Mouse (Mus musculus): ENCODE measurements at regions not wholly inside any gene's neighbourhood (a gene's known extent, or its start where the extent isn't known, plus 50 kb on each side); places are given as distances from the start of the nearest gene placed in this dataset.

GRCm38 (mm10) chr5:12207452-12207851 lies 175.7 kb upstream of the Sema3d start:
- H3K4me1 ChIP-seq (ENCODE audit: control insufficient read depth, insufficient read depth, low read length), result no peaks in the 10 kb centered on the region
- no peak overlapping the region for H3K4me2 ChIP-seq (ENCODE audit: low read depth, low read length)
- H3K9me3 ChIP-seq (ENCODE audit: control insufficient read depth, low read length), result no peaks in the 10 kb centered on the region
- no peak overlapping the region for H3K27ac ChIP-seq (ENCODE audit: low read depth, low read length)
- H3K36me3 ChIP-seq (ENCODE audit: control insufficient read depth, insufficient read depth, low read length), result no peaks in the 10 kb centered on the region
- H3K9ac ChIP-seq (replicated peaks; ENCODE audit: low read depth, low read length), result no peak overlapping the region
- no peak for ATAC-seq (ENCODE audit: low read depth)
- 34% methylated on average over 1 of the region's 1 CpGs for WGBS
- H3K27me3 ChIP-seq (ENCODE audit: control insufficient read depth, insufficient read depth, low read length), result no peaks in the 10 kb centered on the region
- H3K4me3 ChIP-seq (ENCODE audit: low read depth, low read length), result no peak overlapping the region

GRCm38 (mm10) chr5:12209631-12210030 lies 173.6 kb upstream of the Sema3d start:
- Histone ChIP-seq H3K27ac (ENCODE audit: low read depth, low read length) (no peak overlapping the region), H3K9ac (replicated peaks; ENCODE audit: low read depth, low read length) (no peak overlapping the region), H3K4me3 (ENCODE audit: low read depth, low read length) (no peak overlapping the region), H3K36me3 (ENCODE audit: control insufficient read depth, insufficient read depth, low read length) (no peaks in the 10 kb centered on the region), H3K4me1 (ENCODE audit: control insufficient read depth, insufficient read depth, low read length) (no peaks in the 10 kb centered on the region), H3K9me3 (ENCODE audit: control insufficient read depth, low read length) (no peaks in the 10 kb centered on the region), H3K4me2 (ENCODE audit: low read depth, low read length) (no peak overlapping the region), H3K27me3 (ENCODE audit: control insufficient read depth, insufficient read depth, low read length) (no peaks in the 10 kb centered on the region)
- ATAC-seq (ENCODE audit: low read depth), result no peak
- 80% methylated on average over 1 of the region's 1 CpGs for WGBS

- Histone ChIP-seq H3K9me3 (ENCODE audit: control insufficient read depth, low read length) (no peaks in the 10 kb centered on the region), H3K9ac (replicated peaks; ENCODE audit: low read depth, low read length) (no peak overlapping the region), H3K27ac (ENCODE audit: low read depth, low read length) (no peak overlapping the region), H3K4me3 (ENCODE audit: low read depth, low read length) (no peak overlapping the region), H3K4me2 (ENCODE audit: low read depth, low read length) (no peak overlapping the region), H3K36me3 (ENCODE audit: control insufficient read depth, insufficient read depth, low read length) (no peaks in the 10 kb centered on the region), H3K27me3 (ENCODE audit: control insufficient read depth, insufficient read depth, low read length) (no peaks in the 10 kb centered on the region), H3K4me1 (ENCODE audit: control insufficient read depth, insufficient read depth, low read length) (no peaks in the 10 kb centered on the region)
- ATAC-seq (ENCODE audit: low read depth), result no peak
- 97% methylated on average over 3 of the region's 3 CpGs for whole genome bisulfite sequencing
These were observed 169.7 kb upstream of the Sema3d start for GRCm38 (mm10) chr5:12213448-12213847.

GRCm38 (mm10) chr5:12219424-12220107 lies 163.6 kb upstream of the Sema3d start:
- Histone ChIP-seq H3K4me1 (ENCODE audit: control insufficient read depth, insufficient read depth, low read length) (no peaks in the 10 kb centered on the region), H3K27ac (ENCODE audit: low read depth, low read length) (no peak overlapping the region), H3K9me3 (ENCODE audit: control insufficient read depth, low read length) (no peaks in the 10 kb centered on the region), H3K4me3 (ENCODE audit: low read depth, low read length) (no peak overlapping the region), H3K4me2 (ENCODE audit: low read depth, low read length) (no peak overlapping the region), H3K36me3 (ENCODE audit: control insufficient read depth, insufficient read depth, low read length) (no peaks in the 10 kb centered on the region), H3K9ac (replicated peaks; ENCODE audit: low read depth, low read length) (no peak overlapping the region), H3K27me3 (ENCODE audit: control insufficient read depth, insufficient read depth, low read length) (no peaks in the 10 kb centered on the region)
- WGBS, result 86% methylated on average over 2 of the region's 2 CpGs
- no peak for ATAC-seq (ENCODE audit: low read depth)

- H3K36me3 ChIP-seq (ENCODE audit: control insufficient read depth, insufficient read depth, low read length), result no peaks in the 10 kb centered on the region
- no peaks in the 10 kb centered on the region for H3K4me1 ChIP-seq (ENCODE audit: control insufficient read depth, insufficient read depth, low read length)
- no peaks in the 10 kb centered on the region for H3K27me3 ChIP-seq (ENCODE audit: control insufficient read depth, insufficient read depth, low read length)
- WGBS, result 100% methylated on average over 1 of the region's 1 CpGs
- no peak overlapping the region for H3K9ac ChIP-seq (replicated peaks; ENCODE audit: low read depth, low read length)
- ATAC-seq (ENCODE audit: low read depth), result no peak
- H3K4me2 ChIP-seq (ENCODE audit: low read depth, low read length), result no peak overlapping the region
- H3K9me3 ChIP-seq (ENCODE audit: control insufficient read depth, low read length), result no peaks in the 10 kb centered on the region
- no peak overlapping the region for H3K4me3 ChIP-seq (ENCODE audit: low read depth, low read length)
- no peak overlapping the region for H3K27ac ChIP-seq (ENCODE audit: low read depth, low read length)
These were observed 160.6 kb upstream of the Sema3d start for GRCm38 (mm10) chr5:12222622-12223021.

- 83% methylated on average over 5 of the region's 5 CpGs for WGBS
- no peaks in the 10 kb centered on the region for H3K4me1 ChIP-seq (ENCODE audit: control insufficient read depth, insufficient read depth, low read length)
- no peak overlapping the region for H3K9ac ChIP-seq (replicated peaks; ENCODE audit: low read depth, low read length)
- H3K4me2 ChIP-seq (ENCODE audit: low read depth, low read length), result no peak overlapping the region
- H3K9me3 ChIP-seq (ENCODE audit: control insufficient read depth, low read length), result no peaks in the 10 kb centered on the region
- no peak for ATAC-seq (ENCODE audit: low read depth)
- H3K27me3 ChIP-seq (ENCODE audit: control insufficient read depth, insufficient read depth, low read length), result no peaks in the 10 kb centered on the region
- H3K4me3 ChIP-seq (ENCODE audit: low read depth, low read length), result no peak overlapping the region
- no peaks in the 10 kb centered on the region for H3K36me3 ChIP-seq (ENCODE audit: control insufficient read depth, insufficient read depth, low read length)
- H3K27ac ChIP-seq (ENCODE audit: low read depth, low read length), result no peak overlapping the region
These were observed 149.6 kb upstream of the Sema3d start for GRCm38 (mm10) chr5:12233377-12234096.

GRCm38 (mm10) chr5:12243179-12243805 lies 139.9 kb upstream of the Sema3d start:
- H3K4me2 ChIP-seq (ENCODE audit: low read depth, low read length), result no peak overlapping the region
- WGBS, result 68% methylated on average over 9 of the region's 9 CpGs
- ATAC-seq (ENCODE audit: low read depth), result no peak
- no peaks in the 10 kb centered on the region for H3K27me3 ChIP-seq (ENCODE audit: control insufficient read depth, insufficient read depth, low read length)
- H3K4me3 ChIP-seq (ENCODE audit: low read depth, low read length), result no peak overlapping the region
- no peak overlapping the region for H3K27ac ChIP-seq (ENCODE audit: low read depth, low read length)
- no peaks in the 10 kb centered on the region for H3K4me1 ChIP-seq (ENCODE audit: control insufficient read depth, insufficient read depth, low read length)
- H3K9me3 ChIP-seq (ENCODE audit: control insufficient read depth, low read length), result no peaks in the 10 kb centered on the region
- no peaks in the 10 kb centered on the region for H3K36me3 ChIP-seq (ENCODE audit: control insufficient read depth, insufficient read depth, low read length)
- H3K9ac ChIP-seq (replicated peaks; ENCODE audit: low read depth, low read length), result no peak overlapping the region

GRCm38 (mm10) chr5:12293685-12294084 lies 89.5 kb upstream of the Sema3d start:
- Histone ChIP-seq H3K27ac (ENCODE audit: low read depth, low read length) (no peak overlapping the region), H3K4me2 (ENCODE audit: low read depth, low read length) (no peak overlapping the region), H3K9ac (replicated peaks; ENCODE audit: low read depth, low read length) (no peak overlapping the region), H3K9me3 (ENCODE audit: control insufficient read depth, low read length) (no peaks in the 10 kb centered on the region), H3K27me3 (ENCODE audit: control insufficient read depth, insufficient read depth, low read length) (no peaks in the 10 kb centered on the region), H3K4me1 (ENCODE audit: control insufficient read depth, insufficient read depth, low read length) (no peaks in the 10 kb centered on the region), H3K4me3 (ENCODE audit: low read depth, low read length) (no peak overlapping the region), H3K36me3 (ENCODE audit: control insufficient read depth, insufficient read depth, low read length) (no peaks in the 10 kb centered on the region)
- 52% methylated on average over 4 of the region's 4 CpGs for WGBS
- no peak for ATAC-seq (ENCODE audit: low read depth)

GRCm38 (mm10) chr5:12297331-12297730 lies 85.9 kb upstream of the Sema3d start:
- no peak overlapping the region for H3K4me2 ChIP-seq (ENCODE audit: low read depth, low read length)
- no peaks in the 10 kb centered on the region for H3K27me3 ChIP-seq (ENCODE audit: control insufficient read depth, insufficient read depth, low read length)
- no peaks in the 10 kb centered on the region for H3K4me1 ChIP-seq (ENCODE audit: control insufficient read depth, insufficient read depth, low read length)
- no peak overlapping the region for H3K4me3 ChIP-seq (ENCODE audit: low read depth, low read length)
- H3K9ac ChIP-seq (replicated peaks; ENCODE audit: low read depth, low read length), result no peak overlapping the region
- H3K27ac ChIP-seq (ENCODE audit: low read depth, low read length), result no peak overlapping the region
- H3K9me3 ChIP-seq (ENCODE audit: control insufficient read depth, low read length), result no peaks in the 10 kb centered on the region
- no peaks in the 10 kb centered on the region for H3K36me3 ChIP-seq (ENCODE audit: control insufficient read depth, insufficient read depth, low read length)
- ATAC-seq (ENCODE audit: low read depth), result no peak
- 69% methylated on average over 2 of the region's 2 CpGs for WGBS
